Comparison of ENCODE assay signal across 28 mouse cellular contexts in genomic region chr11:6777566-6777965, GRCm38 (mm10). TPM values are rescaled to one million over a fixed set of nuclear protein-coding genes. Genes with fewer than 3 reads are reported as not detected.
"Had no signal": no experiment of that assay in that cellular context is flagged by ENCODE, and none has a peak within 500 bp of the region (broad histone marks: within the 10 kb centered on the region; RNA-seq: fewer than 3 reads in every experiment).

No protein-coding gene starts in this region.

- H3K36me3 ChIP-seq: liver, embryonic 15.5 days; lung, embryonic 15.5 days; midbrain, embryonic 13.5 days; midbrain, embryonic 15.5 days; neural tube, embryonic 12.5 days; stomach, embryonic 15.5 days had no signal

- H3K4me3 ChIP-seq: liver, embryonic 15.5 days; lung, embryonic 15.5 days; megakaryocyte, embryonic 14.5 days; midbrain, embryonic 13.5 days; midbrain, embryonic 15.5 days; neural tube, embryonic 12.5 days; stomach, embryonic 15.5 days had no signal

- H3K27me3 ChIP-seq: liver, embryonic 15.5 days; lung, embryonic 15.5 days; megakaryocyte, embryonic 14.5 days; midbrain, embryonic 13.5 days; midbrain, embryonic 15.5 days; stomach, embryonic 15.5 days had no signal

- H3K4me2 ChIP-seq: liver, embryonic 15.5 days; lung, embryonic 15.5 days; midbrain, embryonic 11.5 days; midbrain, embryonic 13.5 days; midbrain, embryonic 15.5 days; neural tube, embryonic 12.5 days; stomach, embryonic 15.5 days had no signal

- H3K9ac ChIP-seq: liver, embryonic 15.5 days; liver, postnatal 0 days; lung, embryonic 15.5 days; midbrain, embryonic 13.5 days; midbrain, embryonic 15.5 days; neural tube, embryonic 12.5 days; stomach, embryonic 15.5 days had no signal

- H3K9me3 ChIP-seq: liver, embryonic 15.5 days; midbrain, embryonic 13.5 days; midbrain, embryonic 15.5 days; neural tube, embryonic 12.5 days; stomach, embryonic 15.5 days had no signal

- DNase-seq: liver, postnatal 0 days; lung, adult 2 months; lung, postnatal 14 days; lung, postnatal 36 days; right cerebral cortex, adult 18-20 months; right cerebral cortex, postnatal 14 days; thymus, adult 2 months; thymus, postnatal 25 days; thymus, postnatal 4 days had no signal

- ATAC-seq: liver, postnatal 0 days; lung, postnatal 0 days; midbrain, embryonic 13.5 days; midbrain, embryonic 15.5 days had no signal

- H3K4me1 ChIP-seq: liver, embryonic 15.5 days; lung, embryonic 15.5 days; megakaryocyte, embryonic 14.5 days; midbrain, embryonic 15.5 days; stomach, embryonic 15.5 days had no signal

- H3K27ac ChIP-seq: liver, embryonic 15.5 days; lung, embryonic 15.5 days; macrophage; midbrain, embryonic 13.5 days; midbrain, embryonic 15.5 days; neural tube, embryonic 12.5 days; stomach, embryonic 15.5 days; stomach, postnatal 0 days had no signal

RNA-seq across cellular contexts. Expression of gene Gm11983, which starts 59.9 kb away (rescaled TPM):
- total RNA-seq: megakaryocyte progenitor cell, adult 5-6 weeks; midbrain, postnatal 0 days; monocyte, adult 5-6 weeks; neutrophil, adult 5-6 weeks had no signal
- polyA plus RNA-seq: liver, embryonic 15.5 days; liver, postnatal 0 days; lung, adult 2 months; lung, embryonic 15.5 days; lung, postnatal 0 days; macrophage; midbrain, embryonic 11.5 days; midbrain, embryonic 13.5 days; midbrain, embryonic 15.5 days; midbrain, postnatal 0 days; neural tube, embryonic 12.5 days; neural tube, embryonic 14.5 days; spleen, adult 2 months; stomach, embryonic 15.5 days; stomach, postnatal 0 days; testis, adult 2 months; thymus, adult 2 months; urinary bladder, adult 2 months had no signal
